Mouse (Mus musculus): ENCODE measurements around the gene Gstm1.
"Not testable (repeated sequence)": the region's sequence is repeated elsewhere in the genome, so short reads cannot be mapped to it uniquely, and the experiment has no call there.

DNA sequence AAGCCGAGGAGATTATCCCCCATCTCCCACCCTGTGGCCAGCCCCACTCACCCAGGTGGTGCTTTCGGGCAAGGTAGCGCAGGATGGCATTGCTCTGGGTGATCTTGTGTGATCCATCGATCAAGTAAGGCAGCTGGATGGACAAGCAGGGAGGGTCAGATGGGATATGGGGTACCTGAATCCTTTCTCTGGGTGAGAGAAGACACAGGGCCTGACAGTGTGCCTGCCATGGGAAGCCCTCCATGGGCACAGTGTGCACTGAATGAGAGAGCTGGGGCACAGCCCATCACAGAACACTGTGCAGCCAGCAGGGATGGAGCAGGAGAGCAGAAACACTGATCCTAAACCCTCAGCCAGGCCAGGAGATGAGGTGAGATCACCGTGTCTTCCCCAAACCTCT is 1.3 kb downstream of the Gstm1 start:
- not testable (repeated sequence) for TF ChIP-seq POLR2A (IDR thresholded peaks at IDR 0.05; ENCODE audit: insufficient read depth, low read depth, low read length); CTCF (IDR thresholded peaks at IDR 0.05)
